Mouse (Mus musculus) gastrocnemius, postnatal 14 days (tissue): Measurements from ENCODE around the gene Tnfsf13b. TPM values are rescaled to one million over a fixed set of nuclear protein-coding genes. Genes with fewer than 3 reads are reported as not detected.

Experiments used
- DNase-seq: peaks from one replicate; pipeline ENCODE4 v3.0.0; 2021; ENCODE audit warnings: mixed read lengths
- intact Hi-C: fragments of 180-260 bp; cut with DNase I; formaldehyde crosslinking; loops from one replicate; pipeline ENCODE4 v1.15.1; 2025; ENCODE audit warnings: low total_unique reads
- long read RNA-seq, 2 experiments: library from polyadenylated mRNA; stranded (forward); transcript quantifications; one replicate each; pipeline ENCODE4 v2.0.0; 2021
- total RNA-seq, 2 experiments: library from RNA; stranded (reverse); gene quantifications; 2 replicates each; pipeline ENCODE4 v1.2.3; 2021

Tnfsf13b gene
- total RNA-seq, result under 1 TPM; 0.60 to 0.74 TPM
- long read RNA-seq, experiment 1, result 0 reads
- long read RNA-seq, experiment 2, result 0 reads

- no peak for DNase-seq
- intact Hi-C loops, result no loop called here
Observed at GRCm38 (mm10) chr8:10006156-10006985, at the start of gene Tnfsf13b. Tnfsf13b (plus strand) TSS chr8:10006467.

GRCm38 (mm10) chr8:9958338-9958737 lies 47.9 kb upstream of the Tnfsf13b start:
- intact Hi-C loops, result no loop called here
- DNase-seq, result no peak

GRCm38 (mm10) chr8:9959919-9960318 lies 46.3 kb upstream of the Tnfsf13b start:
- no peak for DNase-seq
- intact Hi-C loops, result no loop called here

- intact Hi-C loops, result loop anchor here (10.0 kb wide), 1 partner anchor 433 kb away; no protein-coding TSS in a partner anchor
- DNase-seq, result no peak
Observed at GRCm38 (mm10) chr8:9971866-9972265, 34.4 kb upstream of the Tnfsf13b start.

- DNase-seq, result no peak
- intact Hi-C loops, result loop anchor here (10.0 kb wide), 1 partner anchor 430 kb away; no protein-coding TSS in a partner anchor
Observed at GRCm38 (mm10) chr8:9975276-9975675, 31.0 kb upstream of the Tnfsf13b start.

GRCm38 (mm10) chr8:9975898-9976611 lies 30.2 kb upstream of the Tnfsf13b start:
- DNase-seq, result peak; percentile 99

GRCm38 (mm10) chr8:9977016-9977415 lies 29.3 kb upstream of the Tnfsf13b start:
- intact Hi-C loops, result loop anchor here (10.0 kb wide), 1 partner anchor 428 kb away; no protein-coding TSS in a partner anchor
- no peak for DNase-seq

More at GRCm38 (mm10) chr8:9975898-9976611, 30.2 kb upstream of the Tnfsf13b start:
- intact Hi-C loops, result loop anchor here (10.0 kb wide), 1 partner anchor 429 kb away; no protein-coding TSS in a partner anchor

GRCm38 (mm10) chr8:9977573-9978314 lies 28.5 kb upstream of the Tnfsf13b start, which contains the start of the genes Lig4 and Abhd13:
Lig4 (minus strand) TSS chr8:9977686.
Abhd13 (plus strand) TSS chr8:9977707.
- DNase-seq, result peak; percentile 99
- intact Hi-C loops, result loop anchor here (10.0 kb wide), 1 partner anchor 427 kb away; no protein-coding TSS in a partner anchor

- no peak for DNase-seq
- intact Hi-C loops, result loop anchor here (10.0 kb wide), 1 partner anchor 426 kb away; no protein-coding TSS in a partner anchor
Observed at GRCm38 (mm10) chr8:9978475-9979230, 27.6 kb upstream of the Tnfsf13b start.

- DNase-seq, result no peak
- intact Hi-C loops, result loop anchor here (10.0 kb wide), 1 partner anchor 425 kb away; no protein-coding TSS in a partner anchor
Observed at GRCm38 (mm10) chr8:9979746-9980145, 26.5 kb upstream of the Tnfsf13b start.

GRCm38 (mm10) chr8:9980188-9980587 lies 26.1 kb upstream of the Tnfsf13b start:
- intact Hi-C loops, result no loop called here

GRCm38 (mm10) chr8:10004115-10004514 lies 2.2 kb upstream of the Tnfsf13b start:
- no peak for DNase-seq
- intact Hi-C loops, result no loop called here

More at GRCm38 (mm10) chr8:9980188-9980587, 26.1 kb upstream of the Tnfsf13b start:
- no peak for DNase-seq

- intact Hi-C loops, result no loop called here
- DNase-seq, result peak; percentile 9
Observed at GRCm38 (mm10) chr8:10006986-10007659, 856 bp downstream of the Tnfsf13b start.

- intact Hi-C loops, result no loop called here
- DNase-seq, result no peak
Observed at GRCm38 (mm10) chr8:10007660-10008028, 1.4 kb downstream of the Tnfsf13b start.

GRCm38 (mm10) chr8:10016252-10016651 lies 10.0 kb downstream of the Tnfsf13b start:
- no peak for DNase-seq
- intact Hi-C loops, result no loop called here

- no peak for DNase-seq
Observed at GRCm38 (mm10) chr8:10017231-10017630, 11.0 kb downstream of the Tnfsf13b start.

GRCm38 (mm10) chr8:10030320-10031060 lies 24.2 kb downstream of the Tnfsf13b start:
- intact Hi-C loops, result no loop called here
- no peak for DNase-seq

More at GRCm38 (mm10) chr8:10017231-10017630, 11.0 kb downstream of the Tnfsf13b start:
- intact Hi-C loops, result no loop called here
